Mouse (Mus musculus): Measurements from ENCODE around the gene Gm21988.

Gm21988 gene

DNA sequence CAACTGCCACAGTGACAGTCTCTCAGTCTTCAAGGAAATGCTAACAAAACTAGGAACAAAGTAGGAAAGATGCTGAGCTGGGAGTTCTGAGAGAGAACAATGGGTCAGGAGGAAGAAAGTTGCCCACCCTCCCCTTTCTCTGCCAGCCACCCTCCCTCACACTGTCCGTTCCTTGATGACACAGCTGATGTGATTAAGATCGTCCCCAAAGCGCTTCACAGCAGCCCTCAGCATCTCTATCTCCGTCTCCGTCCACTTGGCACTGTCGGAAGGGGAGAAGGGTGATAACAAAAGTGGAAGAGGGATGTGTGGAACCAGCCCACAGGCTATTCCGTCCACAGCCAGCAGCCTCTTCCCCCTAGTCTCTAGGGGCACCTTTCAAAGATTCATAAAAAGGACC is 2.9 kb downstream of the Gm21988 start:
- in situ Hi-C loops (cut with MboI, MseI), result no loop called here

DNA sequence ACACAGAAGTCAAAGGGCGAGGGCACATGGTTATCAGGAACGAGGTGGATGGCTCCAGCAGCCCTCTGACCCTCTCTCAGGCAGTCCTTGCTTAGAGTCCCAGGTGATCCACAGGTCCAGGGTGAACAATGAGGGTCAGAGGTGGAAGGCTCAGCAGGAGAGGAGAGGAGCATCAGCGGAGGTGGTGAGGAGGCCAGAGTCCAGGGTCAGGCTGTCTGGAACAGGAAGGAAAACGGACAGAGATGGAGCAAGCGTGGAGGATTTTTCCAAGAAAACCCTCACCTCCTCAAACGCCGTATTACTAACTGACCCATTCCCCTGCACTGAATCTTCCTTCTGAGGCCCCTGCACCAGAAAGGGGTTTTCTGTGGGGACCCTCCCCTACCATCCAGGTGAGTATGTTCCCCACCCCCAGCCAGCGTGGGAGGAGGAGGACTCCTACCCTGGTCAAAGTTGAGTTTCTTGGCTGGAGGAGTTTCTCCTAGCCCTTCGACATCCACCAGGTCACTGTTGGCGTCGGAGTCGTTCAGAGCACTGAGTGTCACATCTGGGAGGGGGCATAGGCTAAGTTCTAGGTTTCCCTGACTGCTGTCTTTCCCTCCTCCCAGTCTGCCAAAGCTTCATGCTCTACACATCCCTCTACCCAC is 4.3 kb downstream of the Gm21988 start:
- in situ Hi-C loops (cut with MboI, MseI), result no loop called here

DNA sequence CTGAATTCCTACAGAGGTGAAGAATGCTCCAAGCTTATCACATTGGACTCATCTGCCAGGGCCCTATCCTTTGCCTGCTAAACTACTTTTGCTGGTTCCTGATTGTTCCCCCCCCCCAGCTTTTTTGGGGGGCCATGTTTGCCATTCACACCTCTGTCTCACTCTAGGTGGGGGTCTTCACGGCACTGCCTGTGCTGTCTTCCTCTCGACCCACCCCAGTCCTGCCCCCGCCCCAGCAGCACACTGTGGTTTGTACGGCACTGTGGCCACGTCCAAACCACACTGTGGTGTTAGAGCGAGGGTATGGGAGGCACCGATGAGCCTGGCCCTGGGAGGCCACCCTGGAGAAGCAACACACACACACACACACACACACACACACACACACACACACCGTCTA is 5.1 kb downstream of the Gm21988 start:
- in situ Hi-C loops (cut with MboI, MseI), result no loop called here

DNA sequence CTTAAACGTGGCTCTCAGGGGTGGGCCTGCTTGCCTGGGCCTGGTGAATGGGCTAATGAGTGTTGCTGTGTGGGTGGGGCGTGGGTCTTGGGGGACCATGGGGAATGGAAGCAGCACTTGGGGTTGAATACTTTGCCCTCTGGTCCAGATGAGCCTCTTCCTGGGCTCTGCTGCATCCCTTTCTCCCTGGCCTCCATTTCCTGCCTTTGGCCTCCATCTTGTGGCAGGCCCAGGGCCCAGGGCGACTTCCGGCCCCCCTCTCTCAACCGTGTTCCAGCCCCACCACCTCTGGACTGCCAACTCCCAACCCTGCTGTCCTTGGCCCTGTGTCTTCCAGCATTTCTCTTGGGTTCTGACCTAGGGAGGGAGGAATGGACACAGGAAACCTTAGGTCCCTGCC is 5.6 kb downstream of the Gm21988 start:
- in situ Hi-C loops (cut with MboI, MseI), result no loop called here

DNA sequence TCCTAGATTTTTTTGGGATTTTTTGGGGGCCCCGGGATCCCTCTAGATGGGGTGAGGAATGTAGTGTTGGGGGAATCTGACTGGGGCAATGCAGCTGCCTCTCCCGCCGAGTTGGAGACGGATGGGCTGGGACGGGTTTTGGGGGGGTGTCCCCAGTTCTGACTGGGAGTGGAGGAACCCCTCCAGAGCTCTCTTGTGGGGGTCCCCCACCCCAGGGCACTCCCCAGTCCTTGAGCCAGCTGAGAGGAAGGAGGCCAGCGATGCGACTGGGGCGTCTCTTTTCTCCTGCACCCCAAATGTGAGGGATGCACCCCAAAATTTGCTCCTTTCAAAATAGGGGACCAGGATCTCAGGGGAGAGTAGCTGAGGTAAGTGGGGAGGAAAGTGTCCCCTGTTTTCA is 6.6 kb downstream of the Gm21988 start:
- in situ Hi-C loops (cut with MboI, MseI), result no loop called here

DNA sequence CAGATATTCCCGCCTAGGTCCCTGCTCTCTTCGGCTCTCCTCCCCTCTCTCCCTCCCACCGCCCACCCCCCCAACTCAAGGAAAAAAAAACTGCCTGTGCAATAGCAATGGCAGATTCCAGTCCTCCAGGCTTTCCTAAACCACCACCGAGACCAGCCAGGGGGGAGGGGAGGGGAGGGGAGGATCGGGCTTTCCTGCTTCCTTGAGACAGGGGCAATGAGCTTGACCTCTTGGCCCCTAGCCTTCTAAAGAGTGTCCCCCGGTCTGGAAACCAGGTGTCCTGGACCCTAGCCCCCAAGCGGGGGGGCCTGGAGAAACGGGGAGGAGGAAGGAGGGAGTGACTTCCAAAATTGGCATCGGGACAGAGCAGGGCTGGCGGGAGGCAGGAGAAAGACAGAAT is 7.1 kb downstream of the Gm21988 start:
- in situ Hi-C loops (cut with MboI, MseI), result no loop called here

DNA sequence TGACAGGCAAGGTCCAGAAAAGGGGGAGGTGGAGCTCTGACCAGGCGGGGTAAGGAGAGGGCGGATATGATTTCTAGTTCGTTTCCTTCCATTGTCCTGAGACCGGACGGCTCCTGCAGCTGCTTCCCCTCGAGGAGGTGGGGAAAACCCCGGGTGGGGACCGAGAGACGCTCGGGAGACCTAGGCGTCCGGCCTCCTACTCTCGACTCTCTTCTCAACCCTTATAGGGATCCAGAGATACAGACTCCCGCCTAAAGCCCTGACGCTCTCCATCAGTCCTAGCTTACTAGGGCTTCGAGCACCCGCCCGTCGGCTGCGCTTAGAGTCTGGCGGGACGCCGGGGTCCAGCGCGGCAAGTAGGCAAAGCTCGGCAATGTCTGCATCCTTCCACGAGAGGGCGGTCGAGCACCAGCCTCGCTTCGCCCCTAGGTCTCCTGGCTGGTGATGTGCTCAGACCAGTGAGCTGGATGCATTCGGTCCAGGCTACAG is 9.3 kb downstream of the Gm21988 start:
- in situ Hi-C loops (cut with MboI, MseI), result no loop called here

DNA sequence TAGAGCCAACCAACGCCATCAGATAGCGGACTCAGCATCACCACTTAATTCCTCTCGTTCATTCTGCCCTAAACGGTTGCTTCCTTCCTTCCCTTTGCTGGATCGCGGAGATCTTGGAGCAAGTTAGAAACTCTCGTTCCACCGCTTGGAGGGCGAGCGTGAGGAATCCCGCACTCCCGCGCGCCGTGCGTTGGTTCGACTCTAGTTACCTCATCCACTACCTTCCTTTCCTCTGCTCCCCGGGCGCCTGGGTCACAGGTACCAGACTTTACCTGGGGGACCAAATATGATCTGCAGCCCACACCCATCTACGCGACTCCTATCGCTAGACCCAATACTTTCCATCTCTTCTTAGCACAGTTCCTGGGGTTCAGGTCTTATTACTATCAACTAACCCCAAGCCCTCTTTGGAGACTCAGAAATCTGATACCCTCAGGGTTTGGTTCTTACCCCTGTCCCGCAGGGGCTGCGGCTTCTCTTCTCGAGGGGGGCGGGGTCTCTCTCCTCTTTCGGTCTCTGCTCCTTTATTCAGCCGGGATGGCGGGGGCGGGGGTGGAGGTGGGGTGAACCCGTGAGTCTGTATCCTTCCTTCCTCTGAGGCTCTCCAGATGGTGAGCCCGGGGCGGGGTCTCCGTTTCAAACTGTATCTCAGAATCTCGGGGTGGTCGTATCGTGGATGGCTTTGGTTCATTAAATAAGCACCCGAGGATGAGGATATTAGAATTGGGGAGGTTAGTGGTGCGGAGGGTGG is 10.2 kb downstream of the Gm21988 start, which contains the start of gene Bcl6b:
Gene Bcl6b, minus strand, starts transcription at position 539 of the 751 bp plus-strand sequence.
- in situ Hi-C loops (cut with MboI, MseI), result no loop called here

DNA sequence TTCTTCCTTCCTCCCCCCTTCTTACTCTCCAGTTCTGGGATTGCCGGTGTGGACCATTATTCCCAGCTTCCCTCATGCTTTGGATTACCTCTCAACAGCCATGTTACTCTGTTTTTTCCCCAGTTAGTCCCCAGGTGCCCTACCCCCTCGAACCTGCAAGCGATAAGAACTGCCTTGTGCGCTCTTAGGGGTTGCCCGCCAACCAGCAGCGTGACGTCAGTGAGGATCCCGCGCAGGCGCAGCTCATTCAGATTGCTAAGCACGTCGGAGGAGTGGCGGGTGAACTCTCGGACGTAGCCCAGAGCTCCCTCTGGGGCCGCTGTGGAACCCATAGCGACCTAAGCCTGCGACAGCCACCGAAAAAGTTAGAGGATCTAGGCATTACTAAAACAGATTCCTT is 10.8 kb downstream of the Gm21988 start:
- in situ Hi-C loops (cut with MboI, MseI), result no loop called here

DNA sequence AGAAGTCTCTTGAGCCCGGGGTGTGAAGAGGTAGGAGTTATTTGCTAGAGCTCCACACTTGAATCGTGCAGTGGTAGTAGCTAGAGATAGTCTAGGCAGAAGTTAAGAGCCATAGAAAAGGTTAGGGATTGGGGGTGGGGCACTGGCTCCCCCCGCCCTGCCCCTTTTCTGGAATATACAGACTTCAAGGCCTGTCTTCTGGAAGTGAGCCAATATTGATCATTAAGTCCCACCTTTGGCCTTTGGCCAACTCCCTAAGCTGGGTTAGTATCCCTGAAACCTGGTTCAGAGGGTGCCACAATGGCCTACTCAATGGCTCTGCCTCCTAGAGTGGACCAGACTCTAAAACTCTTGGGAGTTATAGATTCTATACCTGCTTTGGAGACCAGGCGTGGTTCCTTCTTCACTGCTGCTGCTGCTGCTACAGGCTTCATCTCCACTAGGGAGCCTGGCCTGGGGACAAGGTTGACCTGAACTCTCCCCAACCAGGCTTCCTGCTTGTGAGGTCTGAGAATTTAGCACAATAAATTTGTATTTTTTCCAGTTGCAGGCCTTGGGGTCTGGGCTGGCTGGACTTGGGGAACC is 11.9 kb downstream of the Gm21988 start:
- in situ Hi-C loops (cut with MboI, MseI), result no loop called here

DNA sequence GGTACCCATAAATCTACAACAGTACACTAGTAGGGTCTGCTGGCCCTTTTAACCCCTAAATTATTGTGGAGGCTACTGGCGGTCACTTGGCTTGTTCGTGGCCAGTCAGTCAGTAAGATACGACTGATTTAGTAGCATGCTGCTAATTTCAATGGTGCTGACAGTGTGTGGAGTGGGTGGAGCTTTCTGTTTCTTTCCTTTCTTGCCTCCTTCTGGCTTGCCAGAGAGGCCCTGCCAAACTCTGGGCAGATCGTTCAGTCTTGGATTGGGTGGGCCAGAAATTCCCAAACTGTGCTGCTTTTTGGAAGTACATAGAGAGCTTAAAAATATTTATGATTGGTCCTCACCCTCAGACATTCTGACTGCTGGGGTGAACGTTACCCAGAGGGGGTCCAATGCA is 12.5 kb downstream of the Gm21988 start:
- in situ Hi-C loops (cut with MboI, MseI), result no loop called here

DNA sequence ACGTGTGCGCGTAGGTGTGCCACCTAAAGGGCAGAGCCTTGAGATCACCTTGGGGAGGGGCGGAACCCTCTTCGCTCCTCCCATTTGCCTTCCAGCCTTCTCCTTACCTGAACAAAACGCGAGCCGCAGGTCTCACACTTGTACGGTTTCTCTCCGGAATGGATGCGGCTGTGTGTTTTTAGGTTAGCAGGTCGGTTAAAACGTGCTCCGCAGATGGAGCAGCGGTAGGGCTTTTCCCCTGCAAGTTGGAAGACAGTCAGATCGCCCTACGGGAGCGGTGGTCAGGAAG is 13.1 kb downstream of the Gm21988 start:
- in situ Hi-C loops (cut with MboI, MseI), result no loop called here

DNA sequence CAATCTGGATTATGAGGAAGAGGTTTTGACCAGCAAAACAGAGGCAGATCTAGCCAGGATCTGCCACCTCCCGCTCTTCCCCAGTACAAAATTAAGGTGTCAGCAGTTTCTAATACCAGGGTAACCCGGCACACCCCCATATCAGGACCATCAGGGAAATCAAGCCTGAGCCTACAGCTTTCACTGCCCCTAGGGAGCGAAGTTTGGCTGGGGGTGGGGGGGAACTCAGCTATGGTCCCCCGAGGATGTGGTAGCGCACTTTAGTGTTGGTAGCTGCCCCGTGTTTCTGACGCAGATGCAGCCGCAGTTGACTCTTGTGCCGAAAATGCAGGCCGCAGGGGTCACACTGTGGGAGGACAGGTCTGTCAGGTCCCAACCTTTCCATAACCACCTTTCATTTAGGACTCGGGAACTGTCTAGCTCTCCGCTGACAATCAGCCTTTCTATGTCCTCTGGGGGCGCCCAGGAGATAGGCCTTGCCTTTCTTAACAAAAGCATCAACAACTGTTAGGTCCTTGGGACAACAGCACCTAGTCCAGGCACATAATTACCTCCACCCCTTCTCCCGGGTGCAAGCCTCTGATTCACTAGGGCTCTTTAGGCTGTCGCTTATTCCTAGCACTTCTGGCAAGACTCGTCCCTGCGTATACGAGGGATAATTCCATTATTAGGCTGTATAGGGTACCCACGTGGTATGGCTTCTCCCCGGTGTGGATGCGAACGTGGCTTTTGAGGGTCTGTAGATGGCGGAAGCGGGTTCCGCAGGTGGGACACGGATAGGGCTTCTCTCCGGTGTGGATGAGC is 13.6 kb downstream of the Gm21988 start:
- in situ Hi-C loops (cut with MboI, MseI), result no loop called here

DNA sequence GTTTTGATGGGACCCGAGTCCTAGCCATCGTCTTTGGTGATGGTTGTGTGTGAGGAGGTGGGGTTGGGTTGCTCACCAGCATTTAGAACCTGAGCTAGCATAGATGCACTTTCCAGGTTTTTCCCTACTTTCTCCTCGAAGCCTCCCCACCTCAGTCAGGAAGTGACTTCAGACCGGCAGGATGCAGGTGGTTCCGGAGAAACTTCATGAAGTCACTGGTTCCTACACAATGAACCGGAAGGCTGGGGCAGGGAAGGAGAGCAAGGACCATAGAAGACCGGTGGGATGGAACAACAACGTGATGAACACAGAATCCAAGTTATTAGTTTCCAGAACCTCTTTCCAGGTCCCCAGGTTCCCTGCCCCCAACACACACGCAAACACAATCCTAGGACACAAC is 15.9 kb downstream of the Gm21988 start:
- in situ Hi-C loops (cut with MboI, MseI), result no loop called here

DNA sequence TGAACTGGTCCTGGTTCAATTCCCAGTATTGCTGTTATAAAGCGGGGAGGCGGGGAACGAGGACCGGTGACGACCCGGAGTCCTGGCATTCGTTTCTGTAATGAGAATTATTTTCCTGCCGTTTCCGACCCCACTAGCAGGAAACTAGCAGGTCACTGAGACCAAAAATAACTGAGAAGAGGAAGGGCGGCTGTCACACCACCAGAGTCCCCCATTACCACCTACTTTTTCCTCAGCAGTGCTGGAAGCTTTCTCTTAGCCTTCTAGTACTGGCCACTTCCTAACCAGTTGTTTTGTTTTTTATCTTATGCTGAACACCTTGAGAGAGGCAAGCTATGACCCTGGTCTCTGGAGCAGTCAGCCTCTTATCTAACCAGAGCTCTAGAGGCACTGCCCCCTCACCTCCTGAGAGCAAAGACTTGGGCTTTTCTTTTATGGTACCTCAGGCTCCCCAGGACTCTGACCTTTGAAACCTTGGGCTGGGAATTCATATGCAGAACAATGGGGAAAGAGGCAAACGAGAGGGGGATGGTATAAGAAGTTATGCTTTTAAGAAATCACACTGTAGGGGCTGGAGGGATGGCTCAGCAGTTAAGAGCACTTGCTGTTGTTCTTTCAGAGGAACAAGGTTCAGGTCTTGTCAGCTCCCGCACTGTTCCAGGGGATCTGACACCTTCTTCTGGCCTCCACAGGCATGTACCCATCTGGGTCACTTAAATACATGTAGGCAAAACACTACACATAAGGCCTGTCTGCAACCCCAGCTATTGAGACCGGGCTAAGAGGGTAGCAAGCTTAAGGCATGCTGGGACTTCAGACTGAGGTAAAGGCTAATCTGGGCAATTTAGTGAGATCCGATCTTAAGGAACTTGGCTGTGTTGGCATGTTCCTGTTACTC is 17.8 kb downstream of the Gm21988 start:
- in situ Hi-C loops (cut with MboI, MseI), result no loop called here

DNA sequence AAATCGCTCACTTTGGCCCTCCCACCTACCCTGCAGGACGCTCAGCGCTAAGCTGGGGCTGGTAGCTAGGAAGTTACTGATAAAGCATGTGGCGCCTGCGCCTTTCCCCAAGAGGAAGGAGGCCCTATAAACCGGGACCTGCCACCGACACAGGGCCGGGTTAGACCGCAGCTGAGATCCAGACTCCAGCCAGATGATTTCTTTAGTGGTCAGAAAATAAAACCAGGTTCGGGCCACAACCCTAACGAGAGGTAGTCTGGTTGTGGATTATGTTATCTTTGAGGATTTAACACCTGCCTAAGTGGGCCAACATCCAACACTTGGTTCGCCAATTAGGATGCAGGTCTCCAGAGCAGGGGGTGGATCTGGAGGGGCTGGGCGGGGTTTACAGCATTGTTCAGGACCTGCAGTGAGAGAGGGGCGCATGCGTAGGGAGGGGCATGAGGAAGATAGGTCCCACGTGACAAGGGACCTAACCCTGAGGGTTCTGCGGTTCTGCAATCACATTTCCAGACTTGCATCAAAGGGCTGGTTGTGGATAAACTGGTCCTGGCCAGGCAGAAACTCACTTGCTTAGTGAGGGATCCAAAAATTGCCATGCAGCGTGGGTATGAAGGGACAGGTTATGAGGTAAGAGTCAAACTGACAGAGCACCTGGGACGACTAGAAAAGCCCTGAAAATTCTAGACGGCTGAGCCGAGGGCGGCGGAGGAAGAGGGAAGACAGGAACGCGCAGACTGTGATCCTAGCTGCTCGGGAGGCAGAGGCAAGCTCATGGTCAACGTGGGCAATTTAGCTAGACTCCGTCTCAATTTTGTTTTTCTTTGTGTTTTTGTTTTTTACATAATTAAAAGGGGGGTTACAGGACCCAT is 18.7 kb downstream of the Gm21988 start, which contains the start of gene Slc16a13:
Gene Slc16a13, minus strand, starts transcription at position 334 of the 872 bp plus-strand sequence.
- in situ Hi-C loops (cut with MboI, MseI), result no loop called here

DNA sequence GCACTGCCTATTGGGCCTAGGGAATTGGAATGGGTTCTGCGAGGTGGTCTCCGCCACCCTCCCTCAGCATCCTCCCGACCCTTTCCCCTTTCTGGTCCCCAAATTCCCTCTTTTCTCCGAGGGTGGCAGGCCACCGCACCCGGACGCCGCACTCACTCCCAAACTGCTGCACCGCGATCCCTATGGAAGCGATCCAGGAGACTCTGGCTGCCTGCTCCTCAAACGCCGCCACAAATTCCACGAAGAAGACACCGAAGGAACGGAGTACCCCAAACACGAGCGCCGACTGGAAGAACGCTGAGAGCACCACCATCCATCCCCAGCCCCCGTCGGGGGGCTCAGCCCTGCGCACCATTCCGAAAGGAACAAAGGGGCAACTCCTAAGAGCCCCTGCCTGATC is 19.3 kb downstream of the Gm21988 start:
- in situ Hi-C loops (cut with MboI, MseI), result no loop called here

DNA sequence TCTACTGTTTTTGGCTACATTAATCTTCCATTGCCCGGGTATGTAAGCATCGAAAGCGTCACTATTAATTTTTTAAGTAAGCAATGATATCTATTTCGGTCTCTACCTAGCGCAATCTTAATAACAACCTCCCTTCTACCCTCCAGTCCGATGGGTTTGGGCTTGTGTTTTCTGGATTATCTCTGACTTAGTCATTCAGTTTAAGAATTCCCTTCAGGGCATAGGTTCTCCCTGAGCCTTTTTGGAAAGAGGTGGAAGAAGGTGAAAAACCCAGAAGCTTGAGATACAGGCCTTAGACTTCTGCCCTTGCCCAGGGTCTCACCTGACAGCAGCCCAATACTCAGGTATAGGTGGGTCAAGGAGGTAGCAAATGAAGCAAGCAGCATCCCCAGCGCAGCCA is 19.8 kb downstream of the Gm21988 start:
- in situ Hi-C loops (cut with MboI, MseI), result no loop called here

DNA sequence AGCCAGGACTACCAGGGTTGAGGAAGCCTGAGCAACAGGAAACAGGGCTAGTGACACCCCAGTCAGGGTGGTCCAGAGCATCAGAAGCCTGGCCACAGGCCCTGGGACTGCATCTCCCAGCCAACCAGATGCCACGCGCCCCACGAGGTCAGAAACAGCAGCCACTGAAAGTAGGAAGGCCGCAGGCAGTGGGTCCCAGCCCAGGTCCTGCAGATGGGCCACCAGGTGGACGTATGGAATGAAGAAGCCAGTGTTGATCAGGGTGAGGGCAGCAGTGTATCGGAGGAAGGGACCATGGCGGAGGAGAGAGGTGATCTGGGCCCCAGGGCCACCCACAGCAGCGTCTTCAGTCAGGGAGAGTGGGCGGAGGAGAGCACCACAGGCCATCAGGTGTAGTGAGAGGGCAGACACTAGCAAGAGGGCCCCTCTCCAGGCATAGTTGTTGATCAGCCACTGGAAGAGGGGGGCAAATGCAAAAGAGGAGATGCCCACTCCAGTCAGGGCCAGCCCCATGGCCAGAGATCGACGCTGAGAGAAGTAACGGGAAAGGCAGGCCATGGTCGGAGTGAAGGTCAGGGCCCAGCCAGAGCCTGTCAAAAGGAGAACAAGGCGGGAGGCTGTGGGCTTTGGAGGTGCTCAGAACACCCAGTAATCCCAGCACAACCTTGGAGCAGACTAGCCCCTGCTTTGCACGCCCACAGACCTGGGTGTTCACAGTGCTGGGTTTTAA is 20.7 kb downstream of the Gm21988 start:
- in situ Hi-C loops (cut with MboI, MseI), result no loop called here

DNA sequence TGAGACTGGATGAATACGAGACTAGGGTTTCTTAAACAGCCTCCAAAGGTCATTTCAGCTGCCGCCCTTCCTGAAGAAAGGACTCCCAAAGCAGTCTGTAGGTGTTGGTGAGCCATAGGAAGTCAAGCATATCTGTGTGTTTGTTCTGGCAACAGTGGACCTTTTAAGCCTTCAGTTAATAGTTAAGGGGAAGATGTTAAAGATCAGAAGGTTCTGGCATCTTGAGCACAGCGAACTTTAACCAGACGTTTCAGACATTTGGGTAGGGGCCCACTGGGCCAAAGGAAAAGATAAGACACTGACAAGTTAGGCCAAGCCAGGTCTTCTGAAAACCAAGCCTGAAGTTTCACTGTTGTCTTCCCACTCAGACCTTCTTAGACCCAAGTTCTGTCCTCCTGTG is 21.6 kb downstream of the Gm21988 start:
- in situ Hi-C loops (cut with MboI, MseI), result no loop called here
